ENCODE assay signal across 8 mouse cellular contexts in the genomic region with DNA sequence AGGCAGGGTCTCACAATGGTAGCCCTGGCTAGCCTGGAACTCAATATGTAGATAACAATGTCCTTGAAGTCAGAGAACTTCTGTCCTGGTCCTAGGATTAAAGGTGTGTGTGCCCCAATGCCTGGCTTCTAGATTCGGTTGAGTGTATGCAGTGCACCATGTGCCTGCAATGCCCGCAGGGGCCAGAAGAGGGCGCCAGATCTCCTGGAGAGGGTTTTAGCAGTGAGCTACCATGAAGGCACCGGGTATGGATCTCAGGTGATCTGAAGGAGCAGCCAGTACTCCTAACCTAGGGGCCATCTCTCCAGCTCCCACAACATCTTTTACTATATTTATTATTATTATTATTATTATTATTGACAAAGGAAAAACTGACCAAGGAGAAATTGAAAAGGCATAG. TPM values are rescaled to one million over a fixed set of nuclear protein-coding genes. Genes with fewer than 3 reads are reported as not detected.
DNase-seq lines count a peak whose midpoint lies in the region; ATAC-seq and TF ChIP-seq lines count a peak whose summit lies in the region.

No protein-coding gene starts in this region.

- no peaks in the 10 kb centered on the region for H3K9me3 ChIP-seq in intestine, embryonic 16.5 days (ENCODE audit: control insufficient read depth, low read length)
- no peaks in the 10 kb centered on the region for H3K9me3 ChIP-seq in limb, embryonic 11.5 days (ENCODE audit: control insufficient read depth, low read length)

- no peaks in the 10 kb centered on the region for H3K27me3 ChIP-seq in intestine, embryonic 16.5 days (replicated peaks; ENCODE audit: control insufficient read depth, insufficient read depth, low read length)
- H3K27me3 ChIP-seq in limb, embryonic 11.5 days (ENCODE audit: control insufficient read depth, insufficient read depth, low read length): no peaks in the 10 kb centered on the region
- H3K27me3 ChIP-seq in splenic B cell, adult 2 months (ENCODE audit: control insufficient read depth, insufficient read depth, low read length, poor library complexity, severe bottlenecking): no peaks in the 10 kb centered on the region

- no peaks in the 10 kb centered on the region for H3K36me3 ChIP-seq in intestine, embryonic 16.5 days (ENCODE audit: control insufficient read depth, insufficient read depth, low read length)
- H3K36me3 ChIP-seq in limb, embryonic 11.5 days (ENCODE audit: control insufficient read depth, insufficient read depth, low read length): 0 out of 2 replicates have a peak, but pooled peaks cover 2% of the 10 kb centered on the region
- peaks cover 14% of the 10 kb centered on the region for H3K36me3 ChIP-seq in splenic B cell, adult 2 months (ENCODE audit: control insufficient read depth, insufficient read depth, low read length, poor library complexity, severe bottlenecking)

- DNase-seq in ovary, postnatal 10 days (ENCODE audit: low spot score): peak; percentile 90
- no peak for DNase-seq in ovary, adult 18-20 months (ENCODE audit: low spot score)
- peak; percentile 86 for DNase-seq in gastrocnemius, postnatal 14 days
- peak; percentile 97 for DNase-seq in limb, embryonic 11.5 days (ENCODE audit: low spot score)
- DNase-seq in splenic B cell, adult 2 months (ENCODE audit: low read depth, low spot score): peak; percentile 90

- peak; percentile 68 for ATAC-seq in intestine, embryonic 16.5 days
- ATAC-seq in limb, embryonic 11.5 days (ENCODE audit: insufficient number of reproducible peaks, low FRiP score, low TSS enrichment, low read depth): no peak
- ATAC-seq in monocyte, adult 5-6 weeks (replicated peaks; ENCODE audit: insufficient number of reproducible peaks, low FRiP score, low TSS enrichment, poor library complexity, severe bottlenecking): peak; percentile 58

- intact Hi-C loops in gastrocnemius, postnatal 14 days (cut with DNase I; ENCODE audit: low total_unique reads): no loop called here

- H3K4me2 ChIP-seq in intestine, embryonic 16.5 days (ENCODE audit: low read depth, low read length): no peak overlapping the region
- no peak overlapping the region for H3K4me2 ChIP-seq in limb, embryonic 11.5 days (ENCODE audit: low read depth, severe bottlenecking)

- peak; percentile 79 for TF ChIP-seq CTCF in cortical plate, adult 2 months (IDR thresholded peaks at IDR 0.05; ENCODE audit: extremely low read depth, insufficient read depth, low read length)

- no peak overlapping the region for H3K9ac ChIP-seq in intestine, embryonic 16.5 days (ENCODE audit: low read depth, low read length)
- H3K9ac ChIP-seq in limb, embryonic 11.5 days (ENCODE audit: low read length): no peak overlapping the region

- TF ChIP-seq POLR2A in cortical plate, adult 2 months (IDR thresholded peaks at IDR 0.05; ENCODE audit: extremely low read depth, insufficient read depth, low read length): no peak

- no peak overlapping the region for H3K4me3 ChIP-seq in cortical plate, adult 2 months (ENCODE audit: insufficient read depth, low read length)
- H3K4me3 ChIP-seq in intestine, embryonic 16.5 days (ENCODE audit: low read length): no peak overlapping the region
- H3K4me3 ChIP-seq in limb, embryonic 11.5 days (ENCODE audit: low read depth, low read length): no peak overlapping the region

- no peak overlapping the region for H3K27ac ChIP-seq in cortical plate, adult 2 months (ENCODE audit: insufficient read depth, low read length)
- no peak overlapping the region for H3K27ac ChIP-seq in intestine, embryonic 16.5 days (ENCODE audit: low read length)
- no peak overlapping the region for H3K27ac ChIP-seq in limb, embryonic 11.5 days (replicated peaks; ENCODE audit: low read depth, low read length)

- no peaks in the 10 kb centered on the region for H3K4me1 ChIP-seq in cortical plate, adult 2 months (ENCODE audit: control insufficient read depth, insufficient read depth, low read length)
- H3K4me1 ChIP-seq in intestine, embryonic 16.5 days (ENCODE audit: control insufficient read depth, insufficient read depth, low read length): no peaks in the 10 kb centered on the region; the same call in 1 of the 2 replicates
- H3K4me1 ChIP-seq in limb, embryonic 11.5 days (ENCODE audit: control insufficient read depth, insufficient read depth, low read length): peaks cover 12% of the 10 kb centered on the region

- 8% methylated on average over 4 of the region's 4 CpGs for WGBS in intestine, embryonic 16.5 days
- WGBS in limb, embryonic 11.5 days: 6% methylated on average over 4 of the region's 4 CpGs

RNA-seq across cellular contexts. Expression of gene Ssh1, which starts 37.2 kb away (rescaled TPM):
- 9.8 and 10.3 TPM in 2 replicates for polyA plus RNA-seq in cortical plate, adult 2 months (2012; rRNA removed)
- total RNA-seq in gastrocnemius, postnatal 14 days (2021): 1 to 10 TPM; 5.6 to 8.9 TPM
- 7.1 and 7.8 TPM in 2 replicates for polyA plus RNA-seq in intestine, embryonic 16.5 days (2015; fragmentation: Nextera tagmentation; extraction: Ambion mirVana)
- polyA plus RNA-seq in limb, embryonic 11.5 days (2014; fragmentation: Nextera tagmentation; extraction: Ambion mirVana): 27.3 and 28.1 TPM in 2 replicates
- 11.1 to 23.4 TPM (median 17.9 TPM) in 3 replicates for total RNA-seq in monocyte, adult 5-6 weeks (2017)

RNA-seq across cellular contexts. Expression of gene Dao, which starts 47.0 kb away (rescaled TPM):
- polyA plus RNA-seq in cortical plate, adult 2 months (2012; rRNA removed): 0.06 TPM in 1 of 2 replicates, not detected in the other
- not detected for total RNA-seq in gastrocnemius, postnatal 14 days (2021)
- 31.0 and 32.5 TPM in 2 replicates for polyA plus RNA-seq in intestine, embryonic 16.5 days (2015; fragmentation: Nextera tagmentation; extraction: Ambion mirVana)
- polyA plus RNA-seq in limb, embryonic 11.5 days (2014; fragmentation: Nextera tagmentation; extraction: Ambion mirVana): not detected in 2 replicates
- not detected in 3 replicates for total RNA-seq in monocyte, adult 5-6 weeks (2017)

RNA-seq across cellular contexts. Expression of gene Coro1c, which starts 48.0 kb away (rescaled TPM):
- polyA plus RNA-seq in cortical plate, adult 2 months (2012; rRNA removed): 66.1 and 70.5 TPM in 2 replicates
- total RNA-seq in gastrocnemius, postnatal 14 days (2021): 10 to 100 TPM; 24.0 to 28.7 TPM
- 175 and 183 TPM in 2 replicates for polyA plus RNA-seq in intestine, embryonic 16.5 days (2015; fragmentation: Nextera tagmentation; extraction: Ambion mirVana)
- polyA plus RNA-seq in limb, embryonic 11.5 days (2014; fragmentation: Nextera tagmentation; extraction: Ambion mirVana): 94.9 and 107 TPM in 2 replicates
- total RNA-seq in monocyte, adult 5-6 weeks (2017): 129 to 177 TPM (median 136 TPM) in 3 replicates

Comparison
In these comparisons a context has a peak if more than half of its experiments do, and no peak if none do; other contexts are left out.
1. RNA of gene Dao, which starts 47.0 kb away (polyA plus RNA-seq): 31.0 to 32.5 TPM in intestine, embryonic 16.5 days; 0.06 TPM in cortical plate, adult 2 months and not detected in limb, embryonic 11.5 days; every median in the first group is over 10 times any median in the second.